Mouse (Mus musculus): ENCODE data around the gene Tmem131l. TPM values are rescaled to one million over a fixed set of nuclear protein-coding genes. Genes with fewer than 3 reads are reported as not detected.

The Tmem131l gene
- 65.2 and 74.6 TPM in 2 replicates for polyA plus RNA-seq (2014; fragmentation: Nextera tagmentation; extraction: Ambion mirVana)

DNA sequence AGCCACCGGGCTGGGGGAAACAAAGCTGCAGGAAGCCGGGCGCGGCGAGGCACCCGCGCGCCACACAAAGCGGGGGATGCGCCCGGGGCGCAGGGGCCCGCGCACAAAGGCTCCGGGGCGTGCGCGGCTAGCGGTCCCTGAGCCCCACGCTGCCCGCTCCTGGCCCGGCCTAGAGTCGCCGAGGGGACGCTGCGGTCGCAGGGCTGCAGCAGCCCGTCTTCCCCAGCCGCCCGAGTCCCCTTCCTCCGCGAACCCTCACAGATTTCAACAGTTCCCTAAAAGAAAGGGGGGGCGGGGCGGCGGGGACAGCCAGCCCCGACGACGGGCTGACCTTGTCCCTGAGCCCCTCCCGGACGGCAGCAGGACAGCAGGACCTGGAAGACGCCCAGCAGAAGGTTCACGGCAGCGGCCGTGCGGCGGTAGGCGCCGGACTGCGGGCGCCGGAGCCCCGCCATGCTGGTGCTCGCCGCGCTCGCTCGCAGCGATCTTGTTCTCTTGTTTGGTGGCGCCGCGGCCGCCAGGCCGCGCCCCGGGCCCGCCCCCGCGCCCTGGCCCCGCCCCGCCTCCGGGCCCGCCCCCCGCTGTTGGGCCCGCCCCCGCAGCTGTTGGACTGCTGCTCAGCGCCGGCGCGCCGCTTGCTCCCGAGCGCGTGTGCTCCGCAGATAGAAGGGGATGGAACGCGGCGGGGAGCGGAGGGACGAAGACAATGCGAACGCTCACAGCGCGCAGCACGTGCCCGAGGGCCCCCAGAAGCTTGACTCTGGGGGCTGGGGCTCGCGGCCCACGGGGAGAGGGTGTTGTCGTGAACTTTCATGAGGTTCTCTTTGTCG, at the start of gene Tmem131l:
Gene Tmem131l (minus strand): TSS at position 530 of the 830 bp plus-strand sequence.
- H3K27ac ChIP-seq (ENCODE audit: low read length) = peak within 1 kb of the TSS; percentile 94
- no peaks in the 10 kb centered on the region; the same call in 1 of the 2 replicates for H3K36me3 ChIP-seq (ENCODE audit: control insufficient read depth, insufficient read depth, low read length)
- H3K9me3 ChIP-seq (ENCODE audit: control insufficient read depth, low read depth, low read length) = no peaks in the 10 kb centered on the region
- under 1% methylated on average over 90 of the region's 100 CpGs for WGBS
- H3K4me3 ChIP-seq (ENCODE audit: low read depth, low read length) = peak within 1 kb of the TSS; percentile 73
- peak within 1 kb of the TSS; percentile 90 for H3K4me2 ChIP-seq (replicated peaks; ENCODE audit: low read depth, low read length)
- no peaks in the 10 kb centered on the region for H3K27me3 ChIP-seq (ENCODE audit: control insufficient read depth, insufficient read depth, low read length)
- peak within 1 kb of the TSS; percentile 79 for H3K9ac ChIP-seq (replicated peaks; ENCODE audit: low read depth, low read length)
- peaks cover 5% of the 10 kb centered on the region for H3K4me1 ChIP-seq (ENCODE audit: control insufficient read depth, insufficient read depth, low read length)
- peak; percentile 94 for ATAC-seq (ENCODE audit: insufficient number of reproducible peaks, insufficient read depth, low FRiP score, low read depth)

DNA sequence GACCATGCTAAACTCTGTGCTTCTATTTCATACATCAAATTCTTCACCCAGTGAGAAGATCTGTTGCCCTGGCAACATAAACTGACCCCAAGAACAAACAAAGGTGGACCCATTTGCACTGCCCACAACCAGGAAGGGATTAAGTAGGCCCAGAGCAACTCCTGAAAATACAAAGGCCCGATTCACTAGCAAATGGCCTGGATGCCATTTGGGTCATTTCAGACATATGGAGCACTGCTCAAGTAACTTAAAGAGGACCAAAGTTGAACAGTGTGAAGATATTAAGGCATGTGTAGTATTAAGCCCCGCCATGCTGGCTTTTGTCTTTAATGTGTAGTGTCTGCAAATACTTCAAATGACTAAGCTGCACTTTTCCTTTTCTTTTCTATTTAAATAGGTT, 46.9 kb upstream of the Tmem131l start:
- Histone ChIP-seq H3K36me3 (ENCODE audit: control insufficient read depth, insufficient read depth, low read length) (no peaks in the 10 kb centered on the region), H3K9me3 (ENCODE audit: control insufficient read depth, low read depth, low read length) (no peaks in the 10 kb centered on the region; the same call in 1 of the 2 replicates), H3K9ac (replicated peaks; ENCODE audit: low read depth, low read length) (no peak overlapping the region), H3K4me1 (ENCODE audit: control insufficient read depth, insufficient read depth, low read length) (peaks cover 5% of the 10 kb centered on the region; the same call in 1 of the 2 replicates), H3K4me3 (ENCODE audit: low read depth, low read length) (no peak overlapping the region), H3K27me3 (ENCODE audit: control insufficient read depth, insufficient read depth, low read length) (no peaks in the 10 kb centered on the region), H3K27ac (ENCODE audit: low read length) (no peak overlapping the region), H3K4me2 (replicated peaks; ENCODE audit: low read depth, low read length) (no peak overlapping the region)
- no peak for ATAC-seq (ENCODE audit: insufficient number of reproducible peaks, insufficient read depth, low FRiP score, low read depth)
- WGBS = 61% methylated on average over 2 of the region's 2 CpGs

DNA sequence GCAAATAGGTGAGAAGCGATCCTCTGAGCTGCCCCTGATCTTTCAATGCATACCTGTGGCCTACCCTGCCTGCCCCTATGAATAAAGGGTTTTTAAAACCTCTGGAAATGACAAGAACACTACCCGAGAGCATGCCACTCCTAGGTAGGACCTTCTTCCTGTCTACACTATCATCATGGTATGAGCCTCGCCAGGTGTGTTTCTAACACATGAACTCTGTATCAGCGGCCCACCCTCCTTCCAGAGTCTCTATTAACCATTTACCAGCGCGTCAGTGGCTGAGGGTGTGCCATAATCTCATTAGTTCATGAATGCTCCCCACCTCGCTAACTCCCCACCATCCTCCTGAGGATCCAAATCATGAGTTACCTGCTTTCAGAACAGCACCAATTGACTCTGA, 46.4 kb upstream of the Tmem131l start:
- no peak overlapping the region for H3K9ac ChIP-seq (replicated peaks; ENCODE audit: low read depth, low read length)
- no peak for ATAC-seq (ENCODE audit: insufficient number of reproducible peaks, insufficient read depth, low FRiP score, low read depth)
- H3K4me3 ChIP-seq (ENCODE audit: low read depth, low read length) = no peak overlapping the region
- no peak overlapping the region for H3K27ac ChIP-seq (ENCODE audit: low read length)
- no peaks in the 10 kb centered on the region for H3K27me3 ChIP-seq (ENCODE audit: control insufficient read depth, insufficient read depth, low read length)
- peaks cover 5% of the 10 kb centered on the region; the same call in 1 of the 2 replicates for H3K4me1 ChIP-seq (ENCODE audit: control insufficient read depth, insufficient read depth, low read length)
- 80% methylated on average over 7 of the region's 7 CpGs for WGBS
- no peak overlapping the region for H3K4me2 ChIP-seq (replicated peaks; ENCODE audit: low read depth, low read length)
- H3K9me3 ChIP-seq (ENCODE audit: control insufficient read depth, low read depth, low read length) = no peaks in the 10 kb centered on the region; the same call in 1 of the 2 replicates
- H3K36me3 ChIP-seq (ENCODE audit: control insufficient read depth, insufficient read depth, low read length) = no peaks in the 10 kb centered on the region

DNA sequence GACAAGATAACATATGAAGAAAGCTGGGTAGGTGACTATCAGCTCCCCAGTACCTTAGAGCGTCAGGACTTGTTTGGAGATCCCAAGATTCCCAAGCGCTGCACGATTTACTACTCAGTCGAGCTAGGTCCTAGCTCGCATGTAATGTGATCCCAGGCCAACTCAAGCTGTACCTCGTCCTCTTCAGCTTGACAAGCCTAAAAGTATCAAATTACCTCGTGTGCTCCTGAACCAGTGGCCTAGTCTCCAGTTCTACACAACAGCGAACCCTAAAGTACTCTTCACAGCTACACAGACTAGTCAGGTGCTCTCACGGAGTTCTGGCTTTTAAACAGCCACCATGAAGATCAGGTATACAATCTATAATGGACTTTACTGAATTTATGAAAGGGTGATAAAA, 45.5 kb upstream of the Tmem131l start:
- Histone ChIP-seq H3K4me2 (replicated peaks; ENCODE audit: low read depth, low read length) (no peak overlapping the region), H3K9me3 (ENCODE audit: control insufficient read depth, low read depth, low read length) (no peaks in the 10 kb centered on the region; the same call in 1 of the 2 replicates), H3K4me3 (ENCODE audit: low read depth, low read length) (no peak overlapping the region), H3K4me1 (ENCODE audit: control insufficient read depth, insufficient read depth, low read length) (peaks cover 5% of the 10 kb centered on the region; the same call in 1 of the 2 replicates), H3K27ac (ENCODE audit: low read length) (no peak overlapping the region), H3K9ac (replicated peaks; ENCODE audit: low read depth, low read length) (no peak overlapping the region), H3K36me3 (ENCODE audit: control insufficient read depth, insufficient read depth, low read length) (no peaks in the 10 kb centered on the region), H3K27me3 (ENCODE audit: control insufficient read depth, insufficient read depth, low read length) (no peaks in the 10 kb centered on the region)
- peak; percentile 69 for ATAC-seq (ENCODE audit: insufficient number of reproducible peaks, insufficient read depth, low FRiP score, low read depth)
- 17% methylated on average over 9 of the region's 9 CpGs for WGBS

DNA sequence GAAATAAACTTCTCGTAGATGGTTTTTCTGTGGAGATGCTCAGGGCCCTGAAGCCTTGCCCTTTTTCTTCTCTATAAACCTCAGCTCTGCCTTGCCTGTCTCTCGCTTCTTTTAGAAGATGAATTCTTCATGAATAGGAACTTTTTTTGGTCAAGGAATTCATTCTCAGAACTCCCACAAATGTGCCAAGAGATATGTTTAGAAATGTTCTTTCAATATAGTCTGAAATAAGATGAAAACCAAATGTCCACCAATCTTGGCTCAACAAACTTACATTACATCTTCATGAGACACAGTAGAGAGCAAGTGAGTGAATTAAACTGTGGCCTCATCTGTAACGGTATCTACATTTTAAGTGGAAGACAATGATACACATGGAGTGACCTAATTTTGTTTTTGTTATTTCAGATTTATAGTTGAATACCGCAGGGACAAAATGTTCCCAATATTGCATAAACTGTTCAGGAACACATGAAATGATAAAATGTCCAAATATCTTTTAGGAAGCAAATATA, 41.3 kb upstream of the Tmem131l start:
- Histone ChIP-seq H3K27ac (ENCODE audit: low read length) (peak overlapping the region; percentile 6; the same call in 1 of the 2 replicates), H3K27me3 (ENCODE audit: control insufficient read depth, insufficient read depth, low read length) (no peaks in the 10 kb centered on the region), H3K4me3 (ENCODE audit: low read depth, low read length) (no peak overlapping the region), H3K9ac (replicated peaks; ENCODE audit: low read depth, low read length) (no peak overlapping the region), H3K9me3 (ENCODE audit: control insufficient read depth, low read depth, low read length) (no peaks in the 10 kb centered on the region; the same call in 1 of the 2 replicates), H3K4me2 (replicated peaks; ENCODE audit: low read depth, low read length) (no peak overlapping the region), H3K4me1 (ENCODE audit: control insufficient read depth, insufficient read depth, low read length) (peaks cover 5% of the 10 kb centered on the region; the same call in 1 of the 2 replicates), H3K36me3 (ENCODE audit: control insufficient read depth, insufficient read depth, low read length) (no peaks in the 10 kb centered on the region)
- 64% methylated on average over 4 of the region's 4 CpGs for WGBS
- no peak for ATAC-seq (ENCODE audit: insufficient number of reproducible peaks, insufficient read depth, low FRiP score, low read depth)

DNA sequence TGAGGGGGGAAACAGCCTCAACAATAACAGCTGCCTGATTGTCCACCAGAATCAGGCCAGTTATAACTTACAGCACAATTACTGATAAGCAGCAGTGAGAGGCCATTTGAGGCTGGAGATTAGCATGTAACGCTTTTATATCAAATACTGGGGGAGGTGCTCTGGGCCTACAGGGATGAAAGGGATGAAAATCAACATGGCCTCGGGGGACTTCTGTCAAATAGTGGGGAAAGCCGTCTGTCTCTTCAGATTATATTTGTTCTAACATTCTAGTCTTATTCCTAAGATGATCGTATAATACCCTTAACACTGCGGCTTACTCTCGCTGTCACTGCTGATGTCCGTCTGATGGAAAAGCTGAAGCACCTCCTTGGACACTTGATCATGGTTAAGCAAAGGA, 40.1 kb upstream of the Tmem131l start:
- H3K36me3 ChIP-seq (ENCODE audit: control insufficient read depth, insufficient read depth, low read length) = no peaks in the 10 kb centered on the region
- no peak overlapping the region for H3K4me2 ChIP-seq (replicated peaks; ENCODE audit: low read depth, low read length)
- H3K27me3 ChIP-seq (ENCODE audit: control insufficient read depth, insufficient read depth, low read length) = no peaks in the 10 kb centered on the region
- 87% methylated on average over 7 of the region's 7 CpGs for WGBS
- no peak overlapping the region for H3K9ac ChIP-seq (replicated peaks; ENCODE audit: low read depth, low read length)
- no peak overlapping the region for H3K4me3 ChIP-seq (ENCODE audit: low read depth, low read length)
- peaks cover 3% of the 10 kb centered on the region; the same call in 1 of the 2 replicates for H3K4me1 ChIP-seq (ENCODE audit: control insufficient read depth, insufficient read depth, low read length)
- ATAC-seq (ENCODE audit: insufficient number of reproducible peaks, insufficient read depth, low FRiP score, low read depth) = no peak
- H3K27ac ChIP-seq (ENCODE audit: low read length) = no peak overlapping the region
- H3K9me3 ChIP-seq (ENCODE audit: control insufficient read depth, low read depth, low read length) = no peaks in the 10 kb centered on the region; the same call in 1 of the 2 replicates

DNA sequence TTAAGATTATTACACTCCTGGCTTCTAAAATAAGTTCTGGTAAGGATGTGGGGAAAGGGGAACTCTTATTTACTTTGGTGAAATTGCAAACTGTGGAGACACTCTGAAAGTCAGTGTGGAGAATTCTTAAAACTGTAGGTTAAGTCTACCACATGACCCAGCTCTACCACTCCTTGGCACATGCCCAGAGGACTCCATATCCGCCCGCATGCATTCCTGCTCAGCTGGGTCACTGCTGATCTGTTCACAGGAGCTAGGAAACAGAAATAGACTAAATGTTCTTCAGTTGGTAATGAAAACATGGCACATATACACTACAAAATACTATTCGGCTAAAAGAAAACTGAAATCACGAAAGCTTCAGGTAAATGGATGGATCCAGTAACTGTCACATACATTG, 37.5 kb upstream of the Tmem131l start:
- no peak for ATAC-seq (ENCODE audit: insufficient number of reproducible peaks, insufficient read depth, low FRiP score, low read depth)
- 93% methylated on average over 4 of the region's 4 CpGs for WGBS
- no peaks in the 10 kb centered on the region for H3K27me3 ChIP-seq (ENCODE audit: control insufficient read depth, insufficient read depth, low read length)

DNA sequence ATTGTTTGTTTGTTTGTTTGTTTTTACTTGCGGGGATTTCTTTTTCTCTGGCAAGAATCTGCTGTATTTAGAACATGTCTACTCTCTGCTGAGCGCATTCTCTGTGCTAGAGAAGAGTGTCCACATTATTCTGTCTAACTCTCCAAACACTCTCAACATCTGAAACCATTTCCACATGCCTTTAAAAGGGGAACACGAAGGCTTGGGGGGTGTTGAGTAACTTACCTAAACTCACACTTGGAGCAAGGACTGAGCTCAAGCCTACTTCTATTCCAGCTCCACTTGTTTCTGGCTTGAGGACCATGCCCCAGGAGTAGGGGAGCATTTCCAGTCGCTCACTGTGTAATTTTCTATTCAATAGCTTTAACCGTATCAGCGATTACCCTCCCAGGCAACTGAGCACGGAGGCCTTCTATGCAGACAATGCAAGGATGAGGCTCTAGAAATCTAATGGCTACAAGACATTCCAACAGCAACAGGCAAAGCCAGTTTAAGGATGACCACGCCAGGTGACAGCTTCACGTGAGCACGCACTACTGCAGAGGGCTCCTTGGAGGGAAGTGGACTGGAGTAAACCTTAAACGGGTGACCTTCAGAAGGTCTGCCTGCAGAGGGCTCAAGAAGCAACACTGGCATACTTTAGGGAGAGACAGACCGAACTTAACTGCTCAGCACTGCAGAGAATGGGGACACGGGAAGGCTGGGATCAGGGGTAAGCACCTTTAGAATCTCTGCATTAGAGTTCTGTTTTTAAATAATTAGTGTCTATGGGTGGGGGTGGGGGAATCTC, 36.8 kb upstream of the Tmem131l start:
- no peaks in the 10 kb centered on the region for H3K4me1 ChIP-seq (ENCODE audit: control insufficient read depth, insufficient read depth, low read length)
- 74% methylated on average over 13 of the region's 13 CpGs for WGBS
- ATAC-seq (ENCODE audit: insufficient number of reproducible peaks, insufficient read depth, low FRiP score, low read depth) = no peak

More for the DNA sequence above, 37.5 kb upstream of the Tmem131l start:
- H3K4me1 ChIP-seq (ENCODE audit: control insufficient read depth, insufficient read depth, low read length) = no peaks in the 10 kb centered on the region
- no peak overlapping the region for H3K27ac ChIP-seq (ENCODE audit: low read length)
- no peak overlapping the region for H3K4me3 ChIP-seq (ENCODE audit: low read depth, low read length)
- no peak overlapping the region for H3K4me2 ChIP-seq (replicated peaks; ENCODE audit: low read depth, low read length)
- no peaks in the 10 kb centered on the region for H3K36me3 ChIP-seq (ENCODE audit: control insufficient read depth, insufficient read depth, low read length)
- no peaks in the 10 kb centered on the region; the same call in 1 of the 2 replicates for H3K9me3 ChIP-seq (ENCODE audit: control insufficient read depth, low read depth, low read length)
- no peak overlapping the region for H3K9ac ChIP-seq (replicated peaks; ENCODE audit: low read depth, low read length)

More for the DNA sequence above, 36.8 kb upstream of the Tmem131l start:
- no peaks in the 10 kb centered on the region for H3K36me3 ChIP-seq (ENCODE audit: control insufficient read depth, insufficient read depth, low read length)
- no peak overlapping the region for H3K4me3 ChIP-seq (ENCODE audit: low read depth, low read length)
- no peak overlapping the region for H3K9ac ChIP-seq (replicated peaks; ENCODE audit: low read depth, low read length)
- H3K27ac ChIP-seq (ENCODE audit: low read length) = no peak overlapping the region
- no peak overlapping the region for H3K4me2 ChIP-seq (replicated peaks; ENCODE audit: low read depth, low read length)
- no peaks in the 10 kb centered on the region for H3K27me3 ChIP-seq (ENCODE audit: control insufficient read depth, insufficient read depth, low read length)
- H3K9me3 ChIP-seq (ENCODE audit: control insufficient read depth, low read depth, low read length) = no peaks in the 10 kb centered on the region; the same call in 1 of the 2 replicates

All from stomach, embryonic 14.5 days (tissue).